Mouse (Mus musculus) adrenal gland, postnatal 25 days (tissue): ENCODE results near the gene Xpc. TPM values are rescaled to one million over a fixed set of nuclear protein-coding genes. Genes with fewer than 3 reads are reported as not detected.

Experiments used
- DNase-seq: peaks from one replicate; pipeline ENCODE4 v3.0.0; 2021; ENCODE audit warnings: mixed read lengths
- total RNA-seq: library from RNA; stranded (reverse); gene quantifications from 2 replicates; pipeline ENCODE4 v1.2.3, GENCODE M21; 2021

The Xpc gene
- total RNA-seq, 1 experiment from 2014 or later = 22.0 TPM

DNA sequence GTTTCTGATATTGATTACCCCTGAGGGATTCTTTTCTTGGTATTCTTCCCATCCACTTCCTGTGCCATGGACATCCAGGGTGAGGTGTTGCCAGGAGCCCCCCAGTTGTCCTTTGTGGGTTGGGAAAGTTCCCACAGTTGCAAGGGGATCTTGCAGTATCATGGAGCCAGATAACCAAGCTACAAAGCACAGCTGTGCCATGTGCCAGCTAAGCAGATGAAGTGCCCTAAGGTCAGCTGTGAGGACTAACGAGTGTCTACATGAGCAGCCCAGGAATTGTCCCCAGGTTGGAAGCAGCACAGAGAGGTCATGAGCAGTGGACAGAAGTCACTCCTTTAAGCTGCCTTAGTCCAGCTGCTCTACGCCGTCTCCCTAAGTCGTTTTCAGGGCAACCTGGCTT is 9.9 kb upstream of the Xpc start:
- no peak for DNase-seq

DNA sequence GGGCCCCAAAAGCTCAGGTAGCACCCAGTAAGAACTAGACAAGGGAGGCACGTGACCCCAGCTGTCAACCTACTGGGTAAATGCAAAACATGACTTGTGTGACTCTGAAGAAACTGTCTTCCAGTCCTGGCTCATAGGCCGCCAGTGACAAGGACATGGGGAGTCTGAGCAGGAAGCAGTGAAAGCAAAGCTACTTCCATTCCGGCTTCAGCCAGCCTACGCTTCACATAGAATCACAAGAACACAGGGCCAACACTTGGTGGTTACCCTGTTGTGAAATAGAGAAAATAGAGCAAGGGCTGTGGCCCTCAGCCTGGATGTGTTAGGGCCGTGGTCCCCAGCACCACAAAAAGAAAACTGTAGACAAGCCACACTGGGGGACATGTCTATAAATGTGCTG is 7.1 kb upstream of the Xpc start:
- DNase-seq = no peak

DNA sequence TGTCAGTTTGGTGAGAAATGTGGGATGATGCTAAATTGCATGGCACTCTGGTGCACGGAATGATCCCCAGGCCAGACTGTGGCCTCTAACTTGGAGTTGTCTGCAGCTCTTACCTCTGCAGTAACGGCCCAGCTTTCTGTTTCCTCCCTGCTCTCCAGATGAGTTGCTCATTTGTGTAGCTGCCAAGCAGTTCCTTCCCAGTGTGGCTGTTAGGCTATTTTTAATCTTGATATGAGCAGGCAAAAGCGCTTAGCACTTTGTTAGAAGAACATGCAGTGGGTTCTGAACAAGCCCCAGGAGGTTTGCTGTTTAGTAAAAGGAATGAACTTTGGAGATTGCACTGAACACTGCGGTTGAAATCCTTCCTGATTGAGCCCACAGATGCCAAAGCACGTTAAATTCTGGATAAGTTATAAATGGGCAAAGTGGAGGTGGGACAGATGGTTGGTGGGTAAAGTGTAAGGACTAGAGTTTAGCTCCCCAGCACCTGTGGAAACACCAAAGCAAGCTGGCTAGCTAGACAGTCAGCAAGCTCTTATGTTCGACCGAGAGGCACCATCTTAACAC is 2.8 kb upstream of the Xpc start:
- no peak for DNase-seq

DNA sequence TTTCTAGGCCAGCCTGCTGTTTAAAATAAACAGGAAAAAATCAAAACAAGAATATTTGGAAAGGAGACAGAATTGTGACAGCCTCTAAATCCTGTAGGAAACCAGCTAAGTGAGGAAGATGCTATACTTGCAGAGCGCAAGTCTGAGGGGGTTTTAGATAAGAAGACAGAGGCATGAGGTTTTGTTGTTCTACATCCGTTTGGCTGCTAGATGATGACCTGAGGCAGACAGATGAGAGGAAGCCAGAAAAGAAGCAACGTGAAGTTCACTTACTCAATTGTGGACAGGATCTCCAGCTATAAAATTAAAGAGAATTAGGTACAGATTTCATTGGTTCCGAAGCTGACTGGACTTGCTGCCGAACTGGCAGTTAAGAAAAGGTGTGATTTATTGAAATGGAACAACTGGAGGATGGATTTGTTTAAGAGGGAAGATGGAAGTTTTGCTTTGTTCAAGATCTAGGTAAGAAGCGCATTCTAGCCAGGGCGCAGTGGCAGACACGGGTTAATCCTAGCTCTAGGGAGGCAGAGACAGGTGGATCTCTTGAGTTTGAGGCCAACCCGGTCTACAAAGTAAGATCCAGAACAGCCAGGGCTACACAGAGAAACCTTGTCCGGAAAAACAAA is 838 bp downstream of the Xpc start:
- no peak for DNase-seq

DNA sequence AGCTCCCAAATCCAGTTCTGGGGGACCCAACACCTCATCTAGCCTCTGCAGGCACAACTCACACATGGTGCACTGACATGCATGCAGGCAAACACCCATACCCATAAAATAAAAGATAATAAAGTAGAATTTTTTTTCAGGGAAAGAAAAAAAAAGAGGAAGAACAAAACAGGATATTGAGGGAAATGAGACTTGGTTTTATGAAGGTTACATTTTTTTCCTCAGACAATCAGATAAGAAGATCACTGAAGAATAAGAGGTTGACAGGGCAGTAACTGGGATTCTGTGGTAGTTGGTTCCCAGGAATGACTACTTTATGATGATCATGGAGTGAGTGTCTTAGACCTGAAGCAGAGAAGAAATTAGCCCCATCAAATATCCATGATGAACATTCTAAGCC is 1.6 kb downstream of the Xpc start:
- DNase-seq = no peak

DNA sequence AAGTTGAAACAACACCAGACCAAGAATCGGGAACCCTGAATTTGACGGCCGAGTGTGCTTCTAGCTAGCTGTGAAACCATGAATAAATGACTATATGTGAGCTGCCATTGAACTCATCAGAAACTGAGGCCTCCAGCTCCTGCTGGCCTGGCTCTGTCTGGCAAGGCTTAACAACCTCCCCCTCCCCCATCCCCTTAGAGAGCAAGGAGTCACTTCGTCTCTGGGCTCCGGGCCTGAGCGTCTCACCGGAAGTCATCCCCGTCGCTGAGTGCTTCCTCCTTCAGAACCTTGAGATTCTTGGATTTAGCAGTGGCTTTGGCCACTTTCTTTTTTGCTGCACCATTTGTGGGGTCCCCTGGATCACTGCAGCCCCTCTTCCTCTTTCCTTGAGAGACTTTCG is 5.5 kb downstream of the Xpc start:
- DNase-seq = no peak

DNA sequence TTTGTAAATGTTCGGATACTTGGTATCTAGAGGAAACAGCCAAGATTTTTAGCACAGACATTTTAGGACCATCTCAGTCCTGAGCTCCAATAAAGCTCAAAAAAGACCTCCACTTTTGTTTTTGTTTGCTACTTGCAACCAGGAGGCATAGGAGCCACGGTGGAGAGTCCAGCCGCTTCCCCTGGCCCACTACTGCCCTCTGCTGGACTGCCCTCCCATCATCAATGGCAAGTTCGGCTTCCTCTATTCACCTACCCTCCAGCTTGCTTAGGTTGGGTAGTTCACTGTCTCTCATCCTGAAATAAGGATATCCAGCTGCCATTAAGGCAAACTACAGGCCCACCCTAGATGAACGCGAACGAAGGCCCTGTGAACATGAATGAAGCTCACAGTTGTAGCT is 6.4 kb downstream of the Xpc start:
- peak; percentile 87 for DNase-seq

DNA sequence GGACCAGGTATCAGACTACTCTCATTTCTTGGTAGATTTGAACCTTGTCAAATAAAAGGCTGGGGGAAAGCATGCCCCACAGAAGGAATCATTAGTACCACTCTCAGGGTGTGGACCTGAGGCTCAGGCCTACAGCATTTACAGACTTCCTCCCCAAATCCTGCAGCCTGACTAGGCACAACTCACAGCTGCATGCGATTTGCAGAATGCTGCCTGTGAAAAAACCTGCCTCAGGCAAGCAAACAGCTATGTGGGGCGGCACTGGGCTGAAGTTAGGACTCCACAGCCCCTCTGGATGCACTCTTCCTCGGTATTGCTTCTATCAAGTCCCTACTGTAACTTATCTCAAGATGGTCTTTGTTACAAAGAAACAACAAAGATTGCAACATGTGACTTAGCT is 7.6 kb downstream of the Xpc start:
- no peak for DNase-seq

DNA sequence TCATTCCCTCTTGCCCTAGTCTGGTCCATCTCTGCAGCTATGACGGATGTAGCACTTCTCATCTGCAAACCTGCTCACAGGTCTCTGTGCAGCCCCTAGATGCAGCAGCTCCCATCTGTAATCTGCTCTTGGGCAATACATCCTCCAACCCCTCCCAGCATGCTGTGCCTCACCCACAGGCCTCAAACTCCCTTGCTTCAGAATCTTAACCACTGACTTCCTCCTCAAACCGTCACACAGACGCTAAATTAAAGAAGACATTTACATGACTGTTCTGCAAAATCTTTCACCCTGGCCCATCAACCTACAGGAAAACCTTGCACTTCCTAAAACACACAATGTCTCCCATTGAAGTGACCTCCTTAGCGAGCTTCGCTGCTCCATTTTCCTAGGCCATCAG is 9.7 kb downstream of the Xpc start:
- DNase-seq = no peak

DNA sequence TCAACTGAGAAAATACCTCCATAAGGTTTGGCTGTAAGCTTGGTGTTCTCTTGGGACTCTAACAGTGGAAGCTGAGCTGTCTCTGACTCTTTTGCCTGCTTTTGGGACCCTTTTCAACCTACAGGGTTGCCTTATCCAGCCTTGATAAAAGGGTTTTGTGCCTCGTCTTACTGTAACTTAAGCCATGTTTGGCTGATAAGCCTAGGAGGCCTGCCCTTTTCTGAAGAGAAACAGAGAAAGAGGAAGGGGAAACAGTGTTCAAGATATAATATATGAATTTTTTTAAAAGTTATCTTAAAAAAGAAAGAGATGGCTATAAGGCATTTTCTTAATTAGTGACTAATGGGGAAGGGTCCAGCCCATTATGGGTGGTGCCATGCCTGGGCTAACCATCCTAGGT is 12.4 kb downstream of the Xpc start:
- DNase-seq = no peak

DNA sequence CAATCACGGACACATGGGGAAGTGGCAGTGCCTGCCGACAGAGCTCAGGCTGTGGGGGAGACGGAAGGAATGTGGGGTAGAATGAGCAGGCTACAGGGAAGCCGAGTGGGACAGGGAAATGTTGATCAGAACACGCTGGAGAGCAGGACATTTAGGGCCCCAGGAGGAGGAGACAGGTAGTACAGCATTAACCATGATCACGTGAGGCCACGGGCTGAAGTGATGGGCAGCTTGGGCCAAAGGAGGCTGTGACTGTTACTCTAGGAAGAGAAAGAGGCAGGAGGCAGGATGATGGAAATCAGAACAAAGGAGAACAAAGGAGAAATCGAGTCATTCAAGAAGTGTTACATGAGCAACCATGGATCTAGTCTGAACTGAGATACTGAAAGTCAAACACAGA is 21.2 kb downstream of the Xpc start:
- no peak for DNase-seq

DNA sequence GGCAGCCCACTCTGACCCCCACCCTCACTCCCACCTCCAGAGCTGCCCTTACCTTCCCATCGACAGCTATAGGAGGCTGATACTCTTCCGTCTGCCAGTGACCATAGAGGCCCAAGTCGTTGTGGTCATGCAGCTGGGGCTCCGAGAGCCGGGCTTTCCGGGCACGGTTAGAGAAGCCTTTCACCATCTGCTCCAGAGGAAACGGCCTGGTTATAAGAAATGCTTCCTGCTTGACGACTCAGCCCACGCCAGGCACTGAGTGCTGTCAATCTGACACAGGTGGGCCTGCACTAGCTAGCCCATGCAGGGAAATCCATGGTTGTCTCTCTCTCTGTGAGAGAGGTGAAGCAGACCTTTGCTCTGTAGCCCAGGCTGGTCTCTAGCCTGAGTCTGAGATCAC is 22.6 kb downstream of the Xpc start:
- DNase-seq = no peak

DNA sequence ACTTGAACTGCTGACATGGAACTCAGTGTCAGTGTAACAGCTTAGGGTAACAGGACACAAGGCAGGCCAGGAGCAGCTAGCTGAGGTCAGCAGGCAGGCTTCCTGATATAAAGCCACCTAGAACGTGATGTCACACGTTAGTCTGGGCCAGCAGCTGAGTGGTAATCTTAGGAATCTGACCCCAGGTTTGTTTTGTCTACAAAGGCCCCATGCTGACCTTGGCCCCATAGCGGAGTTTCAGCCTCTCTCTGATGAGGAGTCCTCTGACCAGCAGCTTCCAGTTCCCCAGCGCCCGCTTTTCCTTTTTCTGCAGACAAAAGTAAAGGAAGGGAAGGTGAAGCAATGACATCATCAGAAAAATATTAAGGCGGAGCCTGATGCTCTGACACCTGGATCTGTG is 24.7 kb downstream of the Xpc start:
- no peak for DNase-seq

DNA sequence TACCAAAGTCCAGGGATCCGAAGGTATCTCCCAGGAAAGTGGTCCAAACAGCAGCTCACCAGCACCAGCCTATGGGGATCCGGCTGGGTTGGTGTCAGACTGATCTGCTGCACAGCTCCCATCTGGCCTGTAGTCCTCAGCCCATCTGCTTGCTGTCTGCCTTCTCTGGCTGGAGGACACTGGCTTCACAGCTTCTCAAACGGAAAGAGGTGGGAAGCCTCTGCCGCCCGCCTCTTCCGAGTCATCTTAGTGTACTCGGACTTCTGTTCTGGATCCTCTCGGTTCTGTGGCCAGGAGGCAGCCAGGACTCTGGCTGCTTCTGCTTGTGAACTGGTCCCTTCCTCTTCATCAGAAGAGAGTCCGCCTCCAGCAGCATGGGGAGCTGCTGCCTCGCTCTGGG is 25.8 kb downstream of the Xpc start:
- DNase-seq = no peak

DNA sequence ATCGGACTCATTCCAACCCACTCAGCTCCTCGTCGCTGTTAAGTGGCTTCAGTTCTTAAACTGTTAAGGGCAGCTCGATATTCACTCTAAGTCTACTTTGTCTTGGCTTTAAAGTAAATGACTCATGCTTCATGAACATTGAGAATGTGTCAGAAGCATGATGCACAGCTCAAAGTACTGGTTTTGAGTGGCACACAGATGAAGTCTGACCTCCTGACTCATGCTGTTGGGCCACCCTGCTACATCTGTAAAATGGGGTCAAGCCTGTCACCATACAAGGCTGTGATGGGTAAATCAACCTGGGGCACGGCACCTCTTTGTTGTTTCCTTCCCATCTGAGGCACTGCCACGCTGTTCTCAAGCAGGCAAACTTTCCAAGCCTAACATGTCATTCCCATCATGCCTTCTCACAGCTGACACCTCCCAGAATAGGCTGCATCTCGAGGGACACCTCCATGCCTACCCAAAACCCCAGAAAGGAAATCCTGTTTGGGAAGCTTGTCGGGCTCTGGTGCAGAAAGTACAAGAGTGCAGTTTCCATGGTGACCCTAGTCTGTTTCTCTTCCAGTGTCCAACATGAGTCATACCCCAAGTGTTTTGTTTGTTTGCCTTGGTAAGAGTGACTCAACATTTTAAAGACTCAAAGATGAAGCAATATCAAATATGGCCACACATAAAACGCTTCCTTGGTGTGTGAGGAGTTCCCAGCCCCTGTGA is 27.0 kb downstream of the Xpc start:
- DNase-seq = peak; percentile 30

DNA sequence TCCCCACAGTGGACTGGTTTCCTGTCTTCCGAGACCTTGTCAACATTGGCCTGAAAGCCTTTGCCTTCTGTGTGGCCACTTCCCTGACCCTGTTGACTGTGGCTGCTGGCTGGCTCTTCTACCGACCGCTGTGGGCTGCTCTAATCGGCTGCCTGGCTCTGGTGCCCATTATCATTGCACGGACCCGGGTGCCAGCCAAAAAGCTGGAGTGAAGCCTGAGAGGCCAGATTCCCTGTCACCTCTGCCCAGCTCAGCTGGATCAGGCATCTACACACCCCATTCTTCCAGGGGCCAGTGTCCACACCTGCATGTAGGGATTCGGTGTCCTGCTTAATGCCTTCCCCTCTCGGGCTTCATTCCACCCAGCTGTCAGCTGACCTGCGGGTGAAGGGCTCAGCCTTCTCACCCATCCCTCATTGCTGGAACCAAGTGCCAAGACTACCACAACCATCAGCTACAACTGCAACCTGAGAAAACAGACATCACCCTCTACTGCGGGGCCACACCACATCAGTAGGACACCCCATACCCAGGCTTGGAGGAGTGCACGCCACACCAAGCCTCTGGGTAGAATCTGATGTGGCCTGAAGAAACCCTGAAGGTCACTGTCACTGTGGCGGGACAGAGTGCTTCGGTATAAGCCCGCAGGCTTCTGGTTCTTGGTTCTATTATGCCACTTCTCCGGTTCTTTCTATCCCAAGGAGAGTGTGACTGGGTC is 28.8 kb downstream of the Xpc start:
- DNase-seq = no peak

DNA sequence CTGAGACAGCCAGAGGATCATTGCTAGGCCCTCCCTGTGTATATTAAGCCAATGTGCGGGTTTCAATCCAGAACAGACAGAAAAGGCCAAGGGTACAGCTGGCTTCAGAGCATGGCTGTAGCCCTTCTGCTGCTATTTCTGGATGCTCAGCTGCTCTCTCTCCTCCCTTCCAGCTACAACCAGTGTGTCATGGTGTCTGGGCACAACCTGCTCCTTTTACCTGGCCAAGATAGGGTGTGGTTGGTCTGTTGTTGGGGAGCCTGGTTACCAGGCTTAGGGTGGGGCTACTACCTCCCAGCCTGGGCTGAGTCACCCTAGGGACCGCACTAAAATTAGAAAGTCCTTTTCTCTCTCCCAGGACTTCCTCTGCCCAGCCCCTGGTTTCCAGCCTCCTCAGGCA is 32.3 kb downstream of the Xpc start:
- no peak for DNase-seq

DNA sequence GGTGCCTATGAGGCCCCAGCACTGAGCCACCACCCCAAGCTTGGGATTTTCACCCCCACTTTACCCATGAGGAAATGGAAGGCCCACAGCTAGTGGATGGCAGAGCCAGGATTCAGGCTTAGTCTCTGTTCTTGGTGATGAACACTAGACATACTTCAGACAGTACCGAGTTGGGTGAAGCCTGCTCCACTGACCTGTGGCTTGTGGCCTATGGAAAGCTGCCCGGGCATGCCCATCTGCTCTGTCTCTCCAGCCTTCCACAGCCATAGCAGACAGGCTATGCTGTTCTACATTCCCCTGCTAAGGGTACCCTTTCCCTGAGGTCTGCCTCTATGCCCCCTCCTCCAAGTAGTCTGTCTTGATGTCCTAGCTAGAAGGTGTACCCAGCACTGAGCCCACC is 39.1 kb downstream of the Xpc start:
- DNase-seq = no peak

DNA sequence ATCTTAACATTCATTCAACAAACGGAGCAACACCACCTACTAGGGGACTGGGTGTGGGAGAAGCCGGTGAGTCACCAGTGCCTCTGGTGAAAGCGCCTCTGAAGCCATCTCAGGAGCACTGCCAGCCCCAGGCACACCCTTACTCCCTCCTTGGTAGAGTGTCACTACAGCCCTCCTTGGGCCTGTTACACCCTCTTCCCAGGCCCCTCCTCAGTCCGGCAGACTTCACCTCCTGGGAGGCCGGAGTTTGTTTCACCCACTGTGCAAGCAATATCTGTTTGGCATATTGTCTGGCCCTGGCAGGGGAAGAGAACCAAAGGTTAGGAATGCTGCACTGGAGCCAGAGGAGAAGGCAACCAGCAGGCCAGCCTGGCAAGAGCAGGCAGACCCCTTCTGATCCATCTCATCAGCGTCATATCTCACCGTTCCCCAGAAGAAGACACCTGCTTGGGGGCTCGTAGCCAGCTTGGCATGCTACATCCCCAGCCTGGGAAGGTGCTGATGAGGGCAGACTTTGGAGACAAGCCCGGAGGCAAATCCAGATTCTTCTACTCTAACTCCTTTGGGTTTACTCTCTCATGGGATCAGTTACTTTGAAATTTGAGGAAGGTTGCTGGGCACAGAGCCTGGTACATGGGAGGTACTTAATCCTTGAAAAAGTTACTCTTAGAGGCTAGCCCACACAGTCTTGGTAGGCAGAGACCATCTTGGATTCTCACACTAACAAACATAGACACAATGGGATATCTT is 41.1 kb downstream of the Xpc start:
- peak; percentile 52 for DNase-seq

DNA sequence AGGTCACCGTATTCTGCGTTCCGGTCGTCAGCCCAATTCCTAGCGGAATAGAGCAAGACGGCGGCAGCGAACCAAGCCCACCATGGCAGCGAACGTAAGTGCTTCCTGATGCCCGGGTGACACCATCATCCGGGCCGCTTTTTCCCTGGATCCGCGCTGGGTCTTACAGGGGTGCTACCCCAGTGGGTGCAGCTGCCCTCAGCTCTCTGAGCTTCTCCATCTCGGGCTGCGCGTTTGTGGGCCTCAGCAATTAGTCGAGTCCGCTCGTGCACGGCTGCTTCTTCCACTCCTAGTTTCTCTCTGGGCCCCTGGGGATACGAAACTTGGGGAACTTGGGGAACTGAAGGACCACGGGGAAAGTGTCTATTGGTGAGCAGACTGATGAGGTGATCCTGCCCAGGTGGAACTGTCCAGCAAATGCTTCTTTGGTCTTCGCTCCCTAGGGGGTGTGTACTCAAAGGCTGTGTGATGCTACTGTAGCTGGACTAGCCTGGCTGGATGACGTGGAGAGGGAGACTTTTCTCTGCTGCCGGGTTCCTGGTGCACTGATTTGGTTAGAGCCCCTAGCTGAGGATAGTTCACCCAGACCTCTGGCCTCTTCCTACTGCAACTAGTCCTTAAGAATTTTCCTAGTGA is 41.8 kb downstream of the Xpc start:
- DNase-seq = no peak

DNA sequence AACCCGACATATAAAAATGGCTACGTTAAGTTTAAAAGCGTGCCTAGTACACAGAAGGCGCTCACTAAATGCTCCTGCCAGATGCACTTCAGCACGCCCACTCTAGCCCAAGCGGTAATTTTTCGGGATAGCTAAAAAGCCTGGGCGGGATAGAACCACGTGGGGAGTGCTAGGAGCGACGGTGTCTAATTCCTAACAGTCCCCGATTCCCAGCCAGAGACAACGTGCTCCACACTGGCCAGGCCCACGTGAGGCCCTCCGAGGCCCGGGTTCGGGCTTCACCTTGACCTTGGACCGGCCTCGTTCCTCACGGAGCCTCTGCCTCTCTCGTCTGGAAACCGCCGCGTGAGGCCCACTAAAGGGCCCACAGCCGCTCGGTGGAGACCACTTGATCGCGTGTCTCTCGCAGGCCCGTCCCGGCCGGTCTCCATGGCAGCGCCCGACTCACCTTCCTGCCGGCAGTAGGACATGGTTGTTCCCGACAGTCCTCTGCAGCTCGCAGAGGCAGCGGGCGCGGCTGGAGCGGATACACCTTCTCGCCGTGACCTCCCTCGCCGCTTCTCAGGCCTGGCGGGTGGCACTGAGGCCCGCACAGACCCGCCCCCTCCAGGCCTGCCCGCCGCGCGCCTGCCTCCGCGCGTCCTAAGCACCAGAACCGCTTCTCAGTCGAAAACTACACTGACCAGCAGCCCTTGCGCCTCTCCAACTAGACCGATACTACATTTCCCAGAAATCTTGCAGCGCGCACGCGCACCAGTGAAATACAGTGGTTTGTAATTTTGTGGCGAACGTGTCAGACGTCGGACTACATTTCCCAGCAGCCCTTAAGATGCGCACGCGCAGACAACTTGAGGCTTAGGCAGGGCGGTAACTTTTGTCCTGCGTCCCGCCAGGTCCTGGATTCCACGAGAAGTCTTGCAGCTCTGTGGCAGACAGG is 42.6 kb downstream of the Xpc start, which contains the start of the genes Chchd4 and Tmem43:
Chchd4 (minus strand) TSS at position 679 of the 937 bp plus-strand sequence.
Tmem43 (plus strand) TSS at position 836 of the 937 bp plus-strand sequence.
- peak; percentile 97 for DNase-seq
